Mouse (Mus musculus): ENCODE results near the gene Pex14.

DNA sequence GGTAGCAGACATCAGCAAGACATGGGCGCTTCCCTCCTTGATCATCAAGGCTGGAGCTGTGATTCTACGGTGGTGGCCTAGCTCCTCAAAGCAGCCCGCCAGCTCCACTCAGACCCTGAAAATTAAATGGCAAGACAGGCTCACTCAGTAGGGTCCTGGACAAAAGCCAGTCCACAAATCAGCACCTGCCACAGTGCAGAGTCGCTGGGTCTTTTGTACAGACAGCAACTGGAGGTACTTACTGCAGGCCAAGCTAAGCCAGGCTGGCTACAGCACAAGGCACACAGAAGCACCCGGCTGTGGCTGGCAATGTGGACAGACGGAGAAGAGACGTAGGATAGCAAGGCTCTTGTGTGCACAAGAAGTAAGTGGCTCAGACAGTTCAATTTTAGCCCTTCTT is 124.8 kb downstream of the Pex14 start:
- TF ChIP-seq CTCF (IDR thresholded peaks at IDR 0.05; ENCODE audit: low read depth) (no peak), EP300 (optimal IDR thresholded peaks at IDR 0.05) (no peak)

Data from stomach, postnatal 0 days (tissue).